In genomic region chr6:127337398-127337871, GRCm38 (mm10) we compare ENCODE assay signal across 8 mouse cellular contexts.
DNase-seq lines count a peak whose midpoint lies in the region; ATAC-seq lines count a peak whose summit lies in the region.

No protein-coding gene starts in this region.

- DNase-seq in kidney, adult 18-20 months, result no peak
- peak; percentile 10 for DNase-seq in brain, adult 2 months (ENCODE audit: low read depth, low spot score)
- no peak for DNase-seq in yolk sac, embryonic 10.5 days (ENCODE audit: low spot score)
- DNase-seq in right cerebral cortex, postnatal 14 days, result no peak
- DNase-seq in heart, postnatal 14 days, result no peak

- H3K4me3 ChIP-seq in kidney, embryonic 16.5 days (ENCODE audit: low read length), result no peak overlapping the region
- no peak overlapping the region for H3K4me3 ChIP-seq in forebrain, embryonic 16.5 days (replicated peaks; ENCODE audit: low read length)
- no peak overlapping the region for H3K4me3 ChIP-seq in midbrain, embryonic 12.5 days

- no peaks in the 10 kb centered on the region for H3K9me3 ChIP-seq in kidney, embryonic 16.5 days (ENCODE audit: low read length)
- no peaks in the 10 kb centered on the region for H3K9me3 ChIP-seq in forebrain, embryonic 16.5 days (ENCODE audit: control insufficient read depth, low read length)
- H3K9me3 ChIP-seq in midbrain, embryonic 12.5 days, result no peaks in the 10 kb centered on the region

- peak overlapping the region; percentile 21 for H3K4me2 ChIP-seq in kidney, embryonic 16.5 days (replicated peaks; ENCODE audit: low read depth, low read length)
- H3K4me2 ChIP-seq in forebrain, embryonic 16.5 days (ENCODE audit: low read length), result no peak overlapping the region
- peak overlapping the region; percentile 33 for H3K4me2 ChIP-seq in midbrain, embryonic 12.5 days (replicated peaks)

- no peaks in the 10 kb centered on the region for H3K27me3 ChIP-seq in kidney, embryonic 16.5 days (ENCODE audit: insufficient read depth, low read length)
- H3K27me3 ChIP-seq in forebrain, embryonic 16.5 days (replicated peaks; ENCODE audit: control insufficient read depth, insufficient read depth, low read length), result no peaks in the 10 kb centered on the region
- peaks cover 24% of the 10 kb centered on the region for H3K27me3 ChIP-seq in midbrain, embryonic 12.5 days

- peaks cover 39% of the 10 kb centered on the region for H3K4me1 ChIP-seq in kidney, embryonic 16.5 days (ENCODE audit: insufficient read depth, low read length)
- H3K4me1 ChIP-seq in forebrain, embryonic 16.5 days (replicated peaks; ENCODE audit: control insufficient read depth, insufficient read depth, low read length), result peaks cover 33% of the 10 kb centered on the region
- H3K4me1 ChIP-seq in midbrain, embryonic 12.5 days, result peaks cover 43% of the 10 kb centered on the region

- no peaks in the 10 kb centered on the region for H3K36me3 ChIP-seq in kidney, embryonic 16.5 days (ENCODE audit: insufficient read depth, low read length)
- no peaks in the 10 kb centered on the region for H3K36me3 ChIP-seq in forebrain, embryonic 16.5 days (ENCODE audit: control insufficient read depth, insufficient read depth)
- no peaks in the 10 kb centered on the region for H3K36me3 ChIP-seq in midbrain, embryonic 12.5 days

- peak overlapping the region; percentile 76 for H3K27ac ChIP-seq in kidney, embryonic 16.5 days (ENCODE audit: low read length)
- H3K27ac ChIP-seq in forebrain, embryonic 16.5 days (ENCODE audit: low read length), result peak overlapping the region; percentile 46
- peak overlapping the region; percentile 93 for H3K27ac ChIP-seq in midbrain, embryonic 12.5 days (replicated peaks)

- intact Hi-C loops in heart, postnatal 14 days (cut with DNase I), result no loop called here

- peak overlapping the region; percentile 33; the same call in 1 of the 2 replicates for H3K9ac ChIP-seq in kidney, embryonic 16.5 days (replicated peaks; ENCODE audit: low read length)
- no peak overlapping the region for H3K9ac ChIP-seq in forebrain, embryonic 16.5 days (replicated peaks; ENCODE audit: low read depth, low read length)
- H3K9ac ChIP-seq in midbrain, embryonic 12.5 days (replicated peaks), result peak overlapping the region; percentile 39

- ATAC-seq in kidney, embryonic 16.5 days (ENCODE audit: low FRiP score, low TSS enrichment), result no peak
- peak; percentile 54 for ATAC-seq in forebrain, embryonic 16.5 days
- peak; percentile 29; the same call in 1 of the 2 replicates for ATAC-seq in midbrain, embryonic 12.5 days (ENCODE audit: low FRiP score, low read depth)

- WGBS in kidney, embryonic 16.5 days, result 18% methylated on average over 15 of the region's 15 CpGs
- WGBS in forebrain, embryonic 16.5 days, result 5% methylated on average over 15 of the region's 15 CpGs
- WGBS in midbrain, embryonic 12.5 days, result 8% methylated on average over 15 of the region's 15 CpGs
